Mouse (Mus musculus) B cell, adult 2 months (primary cell): ENCODE results near the gene Rnf181.

Experiments
- DNase-seq, 2 experiments: peaks; one replicate each; pipeline ENCODE4 v3.0.0; 2022

Rnf181 gene

GRCm38 (mm10) chr6:72383142-72383820 lies 16.5 kb upstream of the Rnf181 start:
- no peak for DNase-seq

GRCm38 (mm10) chr6:72382494-72382893 lies 15.7 kb upstream of the Rnf181 start:
- no peak for DNase-seq

GRCm38 (mm10) chr6:72380131-72380770 lies 13.5 kb upstream of the Rnf181 start, which contains the start of gene Vamp5:
Gene Vamp5 (minus strand): TSS chr6:72380468.
- DNase-seq: peak; percentile 92 to 93

- peak in 1 of 2 experiments; percentile 19 for DNase-seq
Observed at GRCm38 (mm10) chr6:72379377-72380130, 12.8 kb upstream of the Rnf181 start.

GRCm38 (mm10) chr6:72378510-72379234 lies 11.9 kb upstream of the Rnf181 start:
- DNase-seq: no peak

GRCm38 (mm10) chr6:72374820-72375563 lies 8.2 kb upstream of the Rnf181 start:
- DNase-seq: peak; percentile 40 to 46

GRCm38 (mm10) chr6:72374206-72374605 lies 7.5 kb upstream of the Rnf181 start:
- no peak for DNase-seq

GRCm38 (mm10) chr6:72373184-72373583 lies 6.4 kb upstream of the Rnf181 start:
- DNase-seq: no peak

- DNase-seq: no peak
Observed at GRCm38 (mm10) chr6:72371571-72371970, 4.8 kb upstream of the Rnf181 start.

- no peak for DNase-seq
Observed at GRCm38 (mm10) chr6:72371147-72371546, 4.4 kb upstream of the Rnf181 start.

GRCm38 (mm10) chr6:72370091-72370490 lies 3.3 kb upstream of the Rnf181 start:
- no peak for DNase-seq

- no peak for DNase-seq
Observed at GRCm38 (mm10) chr6:72369557-72369956, 2.8 kb upstream of the Rnf181 start.

GRCm38 (mm10) chr6:72367460-72367974 lies 761 bp upstream of the Rnf181 start:
- DNase-seq: no peak

- no peak for DNase-seq
Observed at GRCm38 (mm10) chr6:72366304-72366703, 452 bp downstream of the Rnf181 start.

- no peak for DNase-seq
Observed at GRCm38 (mm10) chr6:72364985-72365384, 1.8 kb downstream of the Rnf181 start.

- DNase-seq: no peak
Observed at GRCm38 (mm10) chr6:72364009-72364408, 2.7 kb downstream of the Rnf181 start.

- DNase-seq: peak; percentile 88 to 92
Observed at GRCm38 (mm10) chr6:72362132-72363028, 4.4 kb downstream of the Rnf181 start.

- DNase-seq: no peak
Observed at GRCm38 (mm10) chr6:72361121-72361551, 5.6 kb downstream of the Rnf181 start.

GRCm38 (mm10) chr6:72360599-72360935 lies 6.2 kb downstream of the Rnf181 start:
- no peak for DNase-seq

GRCm38 (mm10) chr6:72359891-72360598 lies 6.7 kb downstream of the Rnf181 start:
- DNase-seq: no peak
